Mouse (Mus musculus) E14TG2a.4 (cell line): Measurements from ENCODE around the gene Itga6.

Source experiments
- CTCF ChIP-seq: conservative IDR thresholded peaks from 2 replicates; pipeline ENCODE4 v1.5.1; 2014; ENCODE audit warnings: low read length
- NANOG ChIP-seq: IDR thresholded peaks from 2 replicates; pipeline ENCODE4 v1.6.1; 2014; ENCODE audit warnings: borderline replicate concordance, low read length, mixed read lengths
- POU5F1 ChIP-seq: IDR thresholded peaks from 2 replicates; pipeline ENCODE4 v1.6.1; 2014; ENCODE audit warnings: low read length, borderline replicate concordance

DNA sequence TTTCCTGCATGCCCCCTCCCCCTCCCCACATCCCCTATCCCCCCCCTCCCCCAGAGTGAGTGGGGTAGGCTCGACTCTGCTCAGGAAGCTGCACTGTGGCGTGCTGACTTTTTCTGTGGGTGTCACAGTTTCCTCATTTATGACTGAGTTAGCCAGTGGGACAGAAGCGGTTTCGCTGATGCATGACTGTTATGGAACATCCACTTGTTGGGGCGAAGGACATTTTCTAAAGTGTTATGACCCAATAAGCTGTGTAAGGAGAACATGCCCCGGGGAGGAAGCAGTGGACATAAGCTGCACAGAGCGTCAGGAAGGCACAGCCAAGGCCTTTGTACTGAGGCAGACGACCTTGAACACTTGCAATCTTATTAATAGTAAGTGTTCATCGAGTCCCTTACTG lies 97.9 kb downstream of the Itga6 start:
- TF ChIP-seq CTCF (no peak), POU5F1 (no peak), NANOG (no peak)
